Mouse (Mus musculus) cortical plate, adult 2 months (tissue): Measurements from ENCODE around the gene Cysrt1.

Experiments used
- CTCF ChIP-seq: fragments of 200-500 bp; IDR thresholded peaks from 2 replicates; pipeline ENCODE4 v1.5.1; 2011; ENCODE audit warnings: mild to moderate bottlenecking, control low read depth, low read length; ENCODE audit not compliant: insufficient read depth; ENCODE audit errors: extremely low read depth
- POLR2A ChIP-seq: fragments of 200-500 bp; IDR thresholded peaks from 2 replicates; pipeline ENCODE4 v1.6.1; 2011; ENCODE audit warnings: mild to moderate bottlenecking, low read length, control low read depth; ENCODE audit not compliant: insufficient read depth; ENCODE audit errors: extremely low read depth

GRCm38 (mm10) chr2:25273010-25273409 is 30.8 kb upstream of the Cysrt1 start:
- TF ChIP-seq CTCF, result no peak
- TF ChIP-seq POLR2A, result no peak
